Mouse (Mus musculus) MEL (cell line): ENCODE results near the gene Rasgef1b. TPM values are rescaled to one million over a fixed set of nuclear protein-coding genes. Genes with fewer than 3 reads are reported as not detected.

Experiments
- DNase-seq: peaks from one replicate; pipeline ENCODE4 v3.0.0; 2011; ENCODE audit warnings: low read depth, low spot score
- H3K27ac ChIP-seq: 2 replicates; pipeline ENCODE4 v1.5.1; 2012; ENCODE audit warnings: low read depth, mild to moderate bottlenecking, control low read depth, low read length, moderate library complexity; ENCODE audit not compliant: control insufficient read depth
- H3K27me3 ChIP-seq, 2 experiments: fragments of 150-350 bp in 1 of 2; sonication (generic) in 1 of 2; 2 replicates each; pipeline ENCODE4 v1.6.1; 2012; ENCODE audit warnings: low read length in 2 of 2, mild to moderate bottlenecking in 2 of 2, improper control_type of control experiment in 1 of 2, moderate library complexity in 1 of 2; ENCODE audit not compliant: insufficient read depth in 2 of 2, control insufficient read depth in 1 of 2
- H3K36me3 ChIP-seq, 2 experiments: 2 replicates each; pipeline ENCODE4 v1.6.1; 2012 to 2014; ENCODE audit warnings: low read length in 2 of 2, improper control_type of control experiment in 1 of 2, inconsistent platforms in 1 of 2, mild to moderate bottlenecking in 1 of 2; ENCODE audit not compliant: insufficient read depth in 2 of 2, control insufficient read depth in 1 of 2
- H3K4me1 ChIP-seq, 2 experiments: fragments of 150-350 bp in 1 of 2; sonication (generic) in 1 of 2; 2 replicates each; pipeline ENCODE4 v1.6.1; 2012; ENCODE audit warnings: low read length in 2 of 2, improper control_type of control experiment in 1 of 2, mild to moderate bottlenecking in 1 of 2; ENCODE audit not compliant: insufficient read depth in 2 of 2, control insufficient read depth in 1 of 2
- H3K4me3 ChIP-seq, 2 experiments: fragments of 150-350 bp in 1 of 2; sonication (generic) in 1 of 2; 2 replicates each; pipeline ENCODE4 v1.5.1; 2012; ENCODE audit warnings: low read depth in 2 of 2, low read length in 2 of 2, mild to moderate bottlenecking in 2 of 2, moderate library complexity in 2 of 2, control low read depth in 1 of 2, improper control_type of control experiment in 1 of 2; ENCODE audit not compliant: control insufficient read depth in 1 of 2, insufficient read depth in 1 of 2
- H3K79me2 ChIP-seq: 2 replicates; pipeline ENCODE4 v1.6.1; 2012; ENCODE audit warnings: mild to moderate bottlenecking, low read length, moderate library complexity; ENCODE audit not compliant: control insufficient read depth, poor library complexity, insufficient read depth
- H3K9ac ChIP-seq: 2 replicates; pipeline ENCODE4 v1.6.1; 2012; ENCODE audit warnings: low read depth, mild to moderate bottlenecking, control low read depth, low read length, moderate library complexity; ENCODE audit not compliant: control insufficient read depth, poor library complexity, severe bottlenecking
- H3K9me3 ChIP-seq: fragments of 150-350 bp; sonication (generic); replicated peaks from 2 replicates; pipeline ENCODE4 v1.6.1; 2012; ENCODE audit warnings: mild to moderate bottlenecking, low read length, improper control_type of control experiment, moderate library complexity; ENCODE audit not compliant: insufficient read depth
- CHD1 ChIP-seq: IDR thresholded peaks from 2 replicates; pipeline ENCODE4 v1.6.1; 2012; ENCODE audit warnings: low read depth, mild to moderate bottlenecking, inconsistent platforms, low read length, improper control_type of control experiment
- CHD2 ChIP-seq: IDR thresholded peaks from 2 replicates; pipeline ENCODE4 v1.6.1; 2011; ENCODE audit warnings: low read length, improper control_type of control experiment
- E2F4 ChIP-seq: IDR thresholded peaks from 2 replicates; pipeline ENCODE4 v1.6.1; 2011; ENCODE audit warnings: low read depth, low read length, improper control_type of control experiment, borderline replicate concordance
- EP300 ChIP-seq, 2 experiments: IDR thresholded peaks; 2 replicates each; pipeline ENCODE4 v1.6.1; 2011; ENCODE audit warnings: improper control_type of control experiment in 2 of 2, low read length in 2 of 2, low read depth in 1 of 2, mild to moderate bottlenecking in 1 of 2
- KAT2A ChIP-seq: conservative IDR thresholded peaks from 2 replicates; pipeline ENCODE4 v1.6.1; 2012; ENCODE audit warnings: low read depth, low read length, improper control_type of control experiment, inconsistent platforms
- MAFK ChIP-seq: IDR thresholded peaks from 2 replicates; pipeline ENCODE4 v1.6.1; 2011; ENCODE audit warnings: low read depth, mild to moderate bottlenecking, low read length, improper control_type of control experiment, borderline replicate concordance
- MAX ChIP-seq: IDR thresholded peaks from 2 replicates; pipeline ENCODE4 v1.6.1; 2011; ENCODE audit warnings: low read length, improper control_type of control experiment
- MAZ ChIP-seq: IDR thresholded peaks from 2 replicates; pipeline ENCODE4 v1.6.1; 2012; ENCODE audit warnings: low read depth, mild to moderate bottlenecking, inconsistent platforms, low read length, improper control_type of control experiment
- MEF2A ChIP-seq: IDR thresholded peaks from 2 replicates; pipeline ENCODE4 v1.6.1; 2014; ENCODE audit warnings: low read depth, mild to moderate bottlenecking, inconsistent platforms, low read length, improper control_type of control experiment; ENCODE audit not compliant: poor library complexity, insufficient replicate concordance, severe bottlenecking; ENCODE audit errors: extremely low read depth
- MXI1 ChIP-seq: IDR thresholded peaks from 2 replicates; pipeline ENCODE4 v1.6.1; 2011; ENCODE audit warnings: mild to moderate bottlenecking, low read depth, low read length, improper control_type of control experiment
- MYB ChIP-seq: IDR thresholded peaks from 2 replicates; pipeline ENCODE4 v1.6.1; 2011; ENCODE audit warnings: mild to moderate bottlenecking, low read depth, low read length, improper control_type of control experiment
- MYC ChIP-seq: IDR thresholded peaks from 2 replicates; pipeline ENCODE4 v1.6.1; 2011; ENCODE audit warnings: low read depth, mild to moderate bottlenecking, low read length, improper control_type of control experiment, moderate library complexity
- NELFE ChIP-seq: IDR thresholded peaks from 2 replicates; pipeline ENCODE4 v1.6.1; 2011; ENCODE audit warnings: low read depth, low read length, improper control_type of control experiment
- POLR2A ChIP-seq, 2 experiments: IDR thresholded peaks; 2 replicates each; pipeline ENCODE4 v1.6.1; 2011 to 2012; ENCODE audit warnings: low read length in 2 of 2, mild to moderate bottlenecking in 2 of 2, control low read depth in 1 of 2, improper control_type of control experiment in 1 of 2, low read depth in 1 of 2, moderate library complexity in 1 of 2; ENCODE audit not compliant: control insufficient read depth in 1 of 2, insufficient read depth in 1 of 2, poor library complexity in 1 of 2
- POLR2AphosphoS2 ChIP-seq: IDR thresholded peaks from 2 replicates; pipeline ENCODE4 v1.6.1; 2011; ENCODE audit warnings: low read length, improper control_type of control experiment
- RCOR1 ChIP-seq: IDR thresholded peaks from 2 replicates; pipeline ENCODE4 v1.6.1; 2012; ENCODE audit warnings: low read depth, mild to moderate bottlenecking, inconsistent platforms, low read length, improper control_type of control experiment
- SMC3 ChIP-seq: IDR thresholded peaks from 2 replicates; pipeline ENCODE4 v1.6.1; 2011; ENCODE audit warnings: low read depth, low read length, improper control_type of control experiment
- UBTF ChIP-seq: IDR thresholded peaks from 2 replicates; pipeline ENCODE4 v1.6.1; 2012; ENCODE audit warnings: low read depth, mild to moderate bottlenecking, inconsistent platforms, low read length, improper control_type of control experiment, moderate library complexity, borderline replicate concordance; ENCODE audit not compliant: insufficient read depth
- USF1 ChIP-seq: IDR thresholded peaks from 2 replicates; pipeline ENCODE4 v1.6.1; 2014; ENCODE audit warnings: low read depth, mild to moderate bottlenecking, inconsistent platforms, low read length, improper control_type of control experiment, moderate library complexity
- ZC3H11A ChIP-seq: IDR thresholded peaks from 2 replicates; pipeline ENCODE4 v1.6.1; 2012; ENCODE audit warnings: low read depth, mild to moderate bottlenecking, inconsistent platforms, low read length, improper control_type of control experiment
- ZKSCAN1 ChIP-seq: IDR thresholded peaks from 2 replicates; pipeline ENCODE4 v1.6.1; 2012; ENCODE audit warnings: low read depth, mild to moderate bottlenecking, inconsistent platforms, low read length, improper control_type of control experiment, moderate library complexity
- ZNF384 ChIP-seq: IDR thresholded peaks from 2 replicates; pipeline ENCODE4 v1.6.1; 2012; ENCODE audit warnings: low read depth, mild to moderate bottlenecking, inconsistent platforms, low read length, improper control_type of control experiment
- polyA plus RNA-seq, 2 experiments: library from polyadenylated mRNA; stranded (reverse) in 1 of 2; unstranded in 1 of 2; fragments of >175 nt in 1 of 2; fragments of >200 nt in 1 of 2; gene quantifications; 2 replicates each; pipeline versions ENCODE4 v1.2.1 to v1.2.4; 2012; ENCODE audit warnings: low replicate concordance in 2 of 2, low read depth in 1 of 2; ENCODE audit not compliant: insufficient read length in 2 of 2, insufficient read depth in 1 of 2, missing spikeins in 1 of 2
- total RNA-seq: library from RNA; depleted of rRNA; stranded (reverse); fragments of 300-350 nt; gene quantifications from 2 replicates; pipeline ENCODE4 v1.2.3, GENCODE M21; 2012

The Rasgef1b gene
- total and polyA plus RNA-seq, 3 experiments, result not detected

- no peak for DNase-seq
- no peak for TF ChIP-seq EP300 (IDR thresholded peaks at IDR 0.05; ENCODE audit: low read depth in 1 of 2, low read length in 2 of 2)
- no peak for TF ChIP-seq MEF2A
- TF ChIP-seq CHD2, result no peak
- no peak for TF ChIP-seq UBTF
- TF ChIP-seq MAFK, result no peak
- no peak for TF ChIP-seq ZKSCAN1
- TF ChIP-seq E2F4, result no peak
- TF ChIP-seq POLR2AphosphoS2, result no peak
- no peak for TF ChIP-seq MAZ
- no peak for TF ChIP-seq NELFE
- TF ChIP-seq MXI1, result no peak
- TF ChIP-seq ZC3H11A, result no peak
- TF ChIP-seq MYC, result no peak
- TF ChIP-seq USF1, result no peak
- TF ChIP-seq ZNF384, result no peak
- TF ChIP-seq SMC3, result no peak
- no peak for TF ChIP-seq KAT2A
- no peak for TF ChIP-seq RCOR1
- no peak for TF ChIP-seq MYB
- Histone ChIP-seq H3K4me1 (no peaks in the 10 kb centered on the region), H3K36me3 (no peaks in the 10 kb centered on the region), H3K4me3 (no peak overlapping the region), H3K9ac (no peak overlapping the region), H3K9me3 (no peaks in the 10 kb centered on the region), H3K27me3 (no peaks in the 10 kb centered on the region), H3K27ac (no peak overlapping the region), H3K79me2 (no peaks in the 10 kb centered on the region)
Measured at GRCm38 (mm10) chr5:99496931-99497782, 231.7 kb downstream of the Rasgef1b start.

- Histone ChIP-seq H3K9me3 (no peaks in the 10 kb centered on the region), H3K9ac (no peak overlapping the region), H3K4me3 (no peak overlapping the region), H3K79me2 (no peaks in the 10 kb centered on the region), H3K4me1 (no peaks in the 10 kb centered on the region), H3K36me3 (no peaks in the 10 kb centered on the region), H3K27me3 (no peaks in the 10 kb centered on the region), H3K27ac (no peak overlapping the region)
- TF ChIP-seq KAT2A, result no peak
- no peak for TF ChIP-seq CHD1
- TF ChIP-seq POLR2A (IDR thresholded peaks at IDR 0.05; ENCODE audit: control insufficient read depth in 1 of 2, insufficient read depth in 1 of 2, low read depth in 1 of 2, low read length in 2 of 2, poor library complexity in 1 of 2), result no peak
- TF ChIP-seq MAX, result no peak
- DNase-seq, result no peak
Measured at GRCm38 (mm10) chr5:99496157-99496453, 232.8 kb downstream of the Rasgef1b start.
